Mouse (Mus musculus) heart, adult 9 months (tissue): ENCODE data around the gene Golt1a.

Source experiments
- DNase-seq, 2 experiments: peaks; one replicate each; pipeline ENCODE4 v3.0.0; 2022; ENCODE audit warnings: low spot score in 2 of 2

Golt1a gene

DNA sequence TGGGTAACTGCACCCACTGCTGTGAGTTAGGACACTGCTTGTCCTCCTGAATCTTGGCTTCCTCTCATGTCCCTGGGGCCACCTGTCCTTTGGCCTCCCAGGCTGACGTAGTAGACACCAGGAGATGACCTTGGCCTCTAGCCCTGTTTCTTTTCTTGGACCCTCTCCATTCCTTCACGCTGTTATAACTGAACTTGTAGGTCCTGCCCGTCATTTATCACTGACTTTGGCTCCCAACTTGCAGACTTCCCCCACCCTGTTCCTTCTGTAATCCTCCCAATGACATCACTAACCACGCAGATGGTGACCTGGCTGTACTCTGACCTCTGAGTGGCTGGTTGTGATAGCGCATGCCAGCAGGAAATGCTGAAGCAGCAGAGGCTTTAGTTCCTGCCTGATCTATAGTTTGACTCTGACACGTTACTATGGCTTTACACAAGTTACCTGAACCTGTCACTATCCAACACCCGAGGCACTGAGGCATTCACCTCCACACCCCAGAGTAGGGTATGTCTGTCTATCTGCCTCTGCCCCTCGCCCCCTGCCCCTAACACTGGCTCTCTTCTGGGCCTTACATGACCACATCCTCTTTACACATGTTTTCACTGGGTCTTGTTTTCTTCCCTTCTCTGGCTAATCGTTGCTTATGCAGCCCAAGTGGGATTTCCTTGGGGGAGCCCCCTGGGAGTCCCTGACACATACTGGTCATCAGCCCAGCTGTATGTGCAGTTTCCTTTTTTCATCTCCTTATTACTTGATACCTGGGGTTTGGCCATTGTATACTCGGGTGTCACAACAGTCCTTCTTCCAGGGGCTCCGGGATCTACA is 38.3 kb downstream of the Golt1a start:
- DNase-seq = no peak

DNA sequence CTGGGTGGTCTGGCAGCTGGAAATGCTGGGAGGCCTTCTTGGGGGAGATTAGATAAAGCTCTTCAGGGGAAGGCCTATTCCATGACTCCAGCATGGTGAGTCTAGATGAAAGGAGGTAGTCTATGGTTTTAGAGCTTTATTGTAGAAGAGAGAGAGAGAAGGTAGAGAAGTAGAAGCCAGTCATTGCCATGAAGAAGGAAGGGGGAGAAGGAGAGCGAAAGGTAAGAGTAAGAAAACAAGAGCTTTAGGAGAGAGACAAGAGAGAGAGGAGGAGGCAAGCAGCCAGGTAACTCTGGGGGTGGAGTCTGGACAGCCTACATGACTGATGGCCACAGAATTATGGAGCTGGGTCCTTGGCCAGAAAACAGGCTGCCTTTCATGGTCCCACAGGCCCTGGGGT is 40.6 kb downstream of the Golt1a start, which contains the start of gene Ren1:
Gene Ren1, plus strand, starts transcription at position 301 of the 400 bp plus-strand sequence.
- DNase-seq = no peak

DNA sequence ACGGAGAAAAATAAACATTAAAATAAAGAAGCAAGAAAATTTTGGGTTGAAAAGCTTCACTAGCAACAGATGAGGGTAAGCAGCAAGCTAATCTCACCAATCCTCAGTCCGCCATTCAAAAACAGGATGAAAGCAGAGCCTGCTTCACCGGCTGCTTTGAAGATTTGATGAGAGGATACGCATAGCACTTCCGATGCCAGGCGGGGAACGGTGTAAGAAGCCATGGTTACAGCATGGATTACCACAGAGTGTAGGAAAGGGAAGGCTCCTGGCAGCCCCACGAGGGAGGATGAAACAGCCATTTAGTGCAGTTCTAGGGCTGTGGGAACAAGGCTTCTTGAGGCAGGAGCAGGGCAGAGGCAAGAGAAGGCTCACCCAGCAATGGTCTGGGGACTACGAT is 42.2 kb downstream of the Golt1a start:
- no peak for DNase-seq

DNA sequence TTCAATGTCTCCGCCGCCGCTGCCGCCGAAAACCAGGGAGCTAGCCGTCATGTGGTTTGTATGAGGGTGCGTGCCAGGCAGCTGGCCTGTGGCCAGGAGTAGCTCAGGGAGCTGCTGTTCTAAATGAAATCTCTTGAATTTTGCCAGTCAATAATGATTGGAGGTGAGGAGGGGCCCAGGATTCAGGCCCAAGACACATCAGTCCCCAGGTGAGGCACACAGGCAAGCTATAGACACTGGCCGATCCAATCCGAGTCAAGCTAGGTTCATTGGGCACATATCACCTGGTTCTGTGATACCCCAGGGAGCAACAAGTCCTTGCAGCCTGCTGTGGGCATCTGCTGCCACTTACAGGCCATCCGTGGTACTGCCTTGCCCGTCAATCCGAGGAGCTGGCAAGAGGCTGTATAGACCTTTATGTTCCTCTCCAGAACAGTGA is 43.8 kb downstream of the Golt1a start:
- peak in 1 of 2 experiments; percentile 50 for DNase-seq

DNA sequence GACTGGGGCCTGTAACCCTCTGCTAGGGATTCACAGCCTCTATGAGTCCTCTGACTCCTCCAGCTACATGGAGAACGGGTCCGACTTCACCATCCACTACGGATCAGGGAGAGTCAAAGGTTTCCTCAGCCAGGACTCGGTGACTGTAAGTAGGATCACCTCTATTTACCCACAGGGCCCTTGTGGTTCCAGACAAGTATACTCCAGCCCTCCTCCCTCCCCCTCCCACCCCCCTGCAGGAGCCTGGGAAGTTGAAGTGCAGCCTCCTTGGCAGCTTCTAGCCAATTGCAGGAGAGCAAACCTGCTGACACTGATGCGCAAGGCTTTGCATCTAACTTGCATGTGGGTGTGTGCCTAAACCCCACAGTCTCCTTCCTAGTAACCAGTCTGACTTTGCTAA is 45.9 kb downstream of the Golt1a start:
- DNase-seq = no peak

DNA sequence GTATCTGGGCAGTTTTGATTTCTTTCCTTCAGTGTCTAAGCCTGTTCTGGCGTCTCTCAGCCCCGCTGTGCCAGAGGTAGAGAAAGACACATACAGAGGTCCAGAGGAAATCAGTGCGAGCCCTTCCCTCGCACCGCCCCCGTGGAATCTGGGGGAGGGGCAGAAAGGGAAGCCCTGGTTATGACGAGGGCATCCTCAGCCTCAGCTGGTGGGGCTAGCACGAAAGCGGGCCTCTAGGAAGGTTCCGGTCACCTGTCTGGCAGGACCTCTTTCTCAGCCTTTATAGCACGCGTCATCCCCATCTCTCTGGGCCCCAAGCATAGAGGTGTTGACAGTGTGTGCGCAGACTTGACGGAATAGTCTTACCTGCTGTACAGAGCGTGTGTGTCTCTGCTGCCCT is 46.3 kb downstream of the Golt1a start:
- DNase-seq = no peak

DNA sequence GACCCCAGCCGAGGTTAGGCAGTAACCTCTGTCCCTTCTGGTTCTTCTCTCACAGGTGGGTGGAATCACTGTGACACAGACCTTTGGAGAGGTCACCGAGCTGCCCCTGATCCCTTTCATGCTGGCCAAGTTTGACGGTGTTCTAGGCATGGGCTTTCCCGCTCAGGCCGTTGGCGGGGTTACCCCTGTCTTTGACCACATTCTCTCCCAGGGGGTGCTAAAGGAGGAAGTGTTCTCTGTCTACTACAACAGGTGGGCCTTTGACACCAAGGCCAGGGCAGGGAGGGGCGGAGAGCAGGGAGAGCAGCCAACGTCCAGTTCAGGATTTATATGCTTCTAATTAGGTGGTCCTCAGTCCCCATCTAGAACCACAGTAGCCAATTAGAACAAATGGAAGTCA is 46.7 kb downstream of the Golt1a start:
- no peak for DNase-seq

DNA sequence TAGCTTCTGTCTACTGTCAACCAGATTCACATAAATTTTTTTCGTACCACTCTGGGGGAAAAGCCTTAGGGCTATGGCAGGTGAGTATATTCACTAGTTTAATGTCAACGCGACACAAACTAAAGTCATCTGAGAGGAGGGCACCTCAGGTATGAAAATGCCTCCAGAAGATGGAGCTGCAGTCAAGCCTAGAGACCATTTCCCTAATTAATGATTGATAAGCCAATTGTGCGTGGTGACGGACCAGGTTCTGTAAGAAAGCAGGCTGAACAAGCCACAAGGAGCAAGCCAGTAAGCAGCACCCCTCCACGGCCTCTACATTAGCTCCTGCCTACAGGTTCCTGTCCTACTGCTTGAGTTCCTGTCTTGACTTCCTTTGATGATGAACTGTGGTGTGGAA is 51.4 kb downstream of the Golt1a start:
- DNase-seq = no peak

DNA sequence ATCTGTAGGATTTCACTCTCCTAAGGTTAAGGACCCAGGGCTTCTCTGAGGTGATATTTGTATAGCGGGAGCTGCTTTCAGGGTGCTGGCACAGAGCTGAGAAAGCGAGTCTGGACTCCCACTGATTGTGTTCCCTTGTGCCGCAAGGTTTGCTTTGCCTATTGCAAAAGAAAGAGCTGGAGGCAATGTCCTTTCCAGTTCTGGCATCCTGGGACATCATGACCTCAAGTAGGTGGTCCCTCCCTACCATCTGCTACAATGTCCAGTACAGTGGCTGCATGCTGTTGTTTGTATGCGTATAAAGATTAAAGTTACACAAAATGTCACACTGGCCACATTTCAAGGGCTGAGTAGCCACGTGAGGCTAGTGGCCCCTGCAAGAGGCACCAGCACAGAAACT is 52.5 kb downstream of the Golt1a start:
- no peak for DNase-seq

DNA sequence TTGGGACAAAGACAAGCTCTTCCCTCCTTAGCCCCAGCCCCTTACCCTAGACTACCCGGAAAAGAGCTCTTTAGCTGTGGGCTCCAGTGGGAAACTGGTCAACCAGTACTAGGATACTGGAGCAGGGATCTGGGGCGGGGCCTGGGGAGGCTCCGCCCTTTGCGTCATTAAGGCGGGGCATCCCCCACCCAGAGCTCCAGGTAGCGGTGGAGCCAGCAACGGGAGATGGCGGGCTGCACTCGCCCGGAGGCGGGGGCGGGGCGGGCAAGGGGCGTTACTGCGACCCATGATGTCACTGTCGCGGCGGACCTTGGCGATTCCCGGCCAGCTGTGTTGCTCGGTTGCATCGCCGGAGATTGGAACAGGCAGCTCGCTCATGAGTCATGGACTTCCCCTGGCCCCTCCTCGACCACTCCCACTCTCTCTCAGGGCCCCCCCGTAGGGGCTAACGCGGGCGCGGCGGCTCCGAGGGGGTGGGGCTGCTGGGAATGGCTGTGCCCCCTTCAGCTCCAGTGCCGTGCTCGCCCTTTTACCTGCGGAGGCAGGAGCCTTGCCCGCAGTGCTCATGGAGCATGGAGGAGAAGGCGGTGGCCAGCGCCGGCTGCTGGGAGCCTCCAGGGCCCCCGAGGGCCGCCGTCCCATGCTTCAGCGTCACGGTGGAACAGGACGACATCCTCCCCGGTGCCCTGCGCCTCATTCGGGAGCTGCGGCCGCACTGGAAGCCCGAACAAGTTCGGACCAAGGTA is 53.8 kb downstream of the Golt1a start, which contains the start of gene Etnk2:
Gene Etnk2, plus strand, starts transcription at position 297 of the 746 bp plus-strand sequence.
- DNase-seq = peak; percentile 72 to 79

DNA sequence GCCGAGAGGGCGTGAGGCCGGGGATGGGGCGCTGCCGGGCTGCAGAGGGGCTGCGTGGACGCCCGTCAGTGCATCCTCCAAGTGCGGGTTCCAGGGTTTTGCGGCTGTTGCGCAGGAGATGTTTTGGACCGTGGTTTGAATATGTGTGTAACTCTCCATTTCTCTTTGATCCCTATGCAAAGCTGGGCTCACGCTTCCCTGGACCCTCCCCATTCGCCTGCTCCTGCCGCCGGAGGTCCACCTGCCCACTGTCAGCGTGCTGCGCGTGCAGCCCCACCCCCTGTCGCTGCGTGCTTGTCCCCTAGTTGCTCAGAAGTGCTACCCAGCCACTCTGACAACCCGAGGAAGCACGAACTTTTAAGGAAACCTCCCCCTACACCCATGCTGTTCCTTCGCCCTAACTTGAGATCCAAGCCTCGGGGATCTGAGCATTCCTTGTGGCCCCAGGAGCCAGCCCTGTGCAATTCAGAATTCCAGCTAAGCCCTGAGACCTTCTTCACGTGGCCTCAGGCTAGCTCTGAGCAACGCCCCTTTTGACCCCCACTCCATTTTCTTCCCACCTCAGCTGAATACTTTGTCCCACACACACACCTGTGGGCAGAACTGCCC is 54.5 kb downstream of the Golt1a start:
- DNase-seq = no peak

DNA sequence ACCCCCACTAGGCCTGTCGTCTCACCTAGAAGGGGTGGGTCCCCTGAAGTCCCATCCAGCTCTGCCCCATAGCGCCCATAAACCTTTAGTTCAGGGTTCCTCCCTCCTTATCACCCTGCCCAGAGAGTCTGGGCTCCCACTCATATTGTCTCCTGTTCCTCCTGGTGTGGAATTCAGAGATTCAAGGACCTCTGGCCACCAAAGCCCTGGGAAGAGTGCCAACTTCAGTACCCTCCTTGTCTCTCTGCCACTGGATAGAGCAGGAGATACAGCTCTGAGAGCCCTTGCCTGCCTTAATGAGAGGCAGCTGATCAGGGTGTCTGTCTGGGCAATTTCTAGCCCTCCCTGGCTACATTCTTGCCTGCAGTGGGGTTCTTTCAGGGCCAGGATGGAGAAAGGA is 55.3 kb downstream of the Golt1a start:
- no peak for DNase-seq

DNA sequence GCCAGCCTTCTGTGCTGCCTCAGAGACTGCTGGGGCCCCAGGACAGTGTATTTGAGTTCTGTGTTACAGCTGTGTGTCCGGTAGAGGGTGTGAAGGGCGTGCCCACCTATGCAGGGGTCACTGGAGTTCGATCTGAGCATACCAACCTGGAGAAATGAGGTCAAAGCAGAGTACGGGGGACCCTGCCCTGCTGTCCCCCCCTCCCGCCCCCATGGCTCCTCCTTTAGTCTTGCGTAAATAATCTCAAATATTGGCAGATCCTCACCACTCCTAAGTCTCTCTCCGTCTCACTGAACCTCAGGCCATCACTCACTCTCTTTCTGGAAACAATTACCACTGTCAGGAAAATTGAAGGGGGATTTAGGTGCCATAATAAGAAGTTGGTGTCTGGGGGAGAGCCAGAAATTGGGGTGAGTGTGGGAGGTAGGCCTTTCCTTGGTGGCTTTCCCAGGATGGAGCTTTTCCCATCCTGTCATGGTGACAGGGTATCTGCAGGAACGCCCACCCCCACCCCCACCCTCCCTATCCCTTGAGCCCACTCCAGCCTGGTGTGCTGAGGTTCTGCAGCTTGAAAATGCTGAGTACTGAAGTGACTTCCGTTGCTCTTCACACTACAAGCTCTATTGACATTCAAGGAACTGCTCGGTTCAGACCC is 57.5 kb downstream of the Golt1a start:
- no peak for DNase-seq

DNA sequence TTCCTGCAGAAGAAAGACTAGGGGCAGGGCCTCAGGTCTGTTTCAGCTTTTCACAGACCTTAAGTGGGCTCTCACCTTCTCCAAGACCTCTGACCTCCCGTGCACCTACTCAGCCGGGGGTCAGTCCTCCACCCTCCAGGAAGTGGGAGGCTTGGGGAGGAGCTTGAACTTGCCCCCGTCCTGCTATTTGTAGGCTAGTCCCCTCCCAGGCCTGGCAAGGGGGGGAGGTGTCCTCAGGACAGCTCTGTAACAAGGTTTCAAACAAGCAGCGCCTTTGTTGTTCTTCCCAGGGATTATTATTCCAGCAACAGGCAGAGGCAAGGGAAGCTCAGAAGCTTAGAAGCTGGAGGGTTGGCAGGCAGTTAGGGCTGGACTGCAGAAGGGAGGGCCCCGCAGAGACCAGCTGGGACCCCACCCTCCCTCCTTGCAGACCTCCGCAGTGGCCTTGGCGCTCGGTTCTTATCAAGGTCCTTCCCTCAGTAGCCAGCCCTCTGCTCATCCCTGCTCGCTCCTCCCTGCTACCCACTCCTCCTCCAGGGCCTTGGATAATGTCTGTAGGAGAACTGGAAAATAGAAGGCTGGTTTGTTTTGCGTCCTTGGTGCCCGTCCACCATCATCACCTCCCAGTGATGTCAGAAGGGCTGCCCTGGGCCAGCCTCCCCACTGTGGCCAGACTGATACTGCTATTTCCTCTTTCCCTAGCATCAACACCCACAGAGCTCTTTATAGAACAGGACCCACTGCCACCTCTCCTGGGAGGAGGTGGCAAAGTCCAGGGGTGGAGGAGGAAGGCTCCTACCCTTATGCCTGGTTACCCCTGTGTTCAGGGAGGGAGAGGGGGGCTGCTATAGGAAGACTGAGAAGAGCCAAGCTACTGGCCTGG is 58.2 kb downstream of the Golt1a start:
- DNase-seq = no peak

DNA sequence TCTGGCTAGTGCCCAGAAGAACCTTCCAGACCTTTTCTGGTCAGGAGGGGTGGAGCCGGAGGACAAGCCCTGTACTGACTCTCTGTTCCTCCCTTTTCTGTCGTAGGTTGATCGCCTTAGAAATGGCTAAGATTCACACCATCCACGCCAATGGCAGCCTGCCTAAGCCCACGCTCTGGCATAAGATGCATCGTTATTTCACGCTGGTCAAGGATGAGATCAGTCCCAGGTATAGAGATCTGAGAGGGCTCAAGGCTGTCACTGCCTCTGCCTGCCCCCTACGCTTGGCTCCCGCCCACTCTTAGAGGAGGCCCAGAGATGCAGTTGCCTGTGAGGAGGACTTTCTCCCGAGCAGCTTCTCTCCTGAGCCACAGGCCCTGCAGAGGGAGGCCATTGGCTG is 59.0 kb downstream of the Golt1a start:
- no peak for DNase-seq

DNA sequence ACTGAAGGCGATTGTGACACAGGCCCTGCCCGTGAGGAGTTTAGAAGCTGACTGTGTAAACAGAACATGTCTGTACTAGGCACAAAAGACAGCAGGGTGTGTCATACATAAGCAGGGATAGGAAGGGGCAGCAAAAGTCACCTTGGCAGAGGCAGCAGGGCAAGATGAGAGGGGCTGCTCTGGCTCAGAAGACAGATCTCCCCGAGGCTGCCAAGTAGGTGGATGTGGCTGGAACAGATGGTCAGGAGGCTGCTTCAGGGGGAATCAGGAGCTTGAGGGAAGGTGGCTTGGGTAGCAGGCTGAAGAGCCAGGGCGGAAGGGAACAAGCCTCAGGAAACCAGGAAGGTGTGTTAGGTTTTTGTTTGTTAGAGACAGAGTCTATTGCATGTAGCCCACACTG is 60.8 kb downstream of the Golt1a start:
- no peak for DNase-seq

DNA sequence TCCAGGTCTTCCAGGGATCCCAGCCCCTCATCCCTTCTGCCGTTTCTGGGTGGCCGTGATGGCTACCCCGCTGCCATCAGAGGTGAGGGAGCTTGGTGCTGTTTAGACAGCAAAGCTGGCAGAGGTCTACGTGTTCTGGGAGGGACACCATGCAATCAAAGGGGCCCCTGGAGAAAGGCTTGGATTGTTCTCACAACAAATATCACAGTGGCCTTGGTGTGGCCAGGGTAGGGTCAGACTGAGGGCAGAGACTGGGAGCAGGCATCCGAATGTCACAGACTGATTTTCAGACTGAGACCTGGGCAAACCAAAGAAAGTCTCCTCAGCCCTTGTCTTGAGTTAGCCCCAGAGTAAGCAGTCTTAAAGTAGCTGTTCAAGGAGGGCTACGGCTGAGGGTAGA is 61.8 kb downstream of the Golt1a start:
- no peak for DNase-seq

DNA sequence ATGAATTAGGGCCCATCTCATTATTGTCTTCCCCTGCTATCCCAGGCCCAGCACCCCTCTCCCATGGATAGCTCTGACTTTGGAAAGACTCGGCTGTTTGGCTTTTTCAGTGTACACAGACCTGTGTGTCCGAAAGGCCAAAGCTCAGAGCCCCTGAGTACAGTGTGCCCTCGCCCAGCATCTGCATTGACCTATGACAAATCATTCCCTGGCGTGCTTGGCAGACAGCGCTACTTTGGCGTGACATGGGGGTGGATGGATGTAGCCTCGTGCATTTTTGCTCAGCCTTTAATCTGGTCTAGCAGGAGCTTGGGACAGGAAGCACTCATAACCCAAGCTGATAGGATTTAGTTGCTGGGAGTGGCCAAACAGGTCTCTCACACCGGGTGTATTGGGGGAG is 62.5 kb downstream of the Golt1a start:
- no peak for DNase-seq
